20 mouse cellular contexts compared by ENCODE assay signal in genomic region chr12:10231144-10231543, GRCm38 (mm10).
A peak's percentile ranks its signal among the peaks of the same experiment; 100 is the strongest.
DNase-seq lines count a peak whose midpoint lies in the region; ATAC-seq and TF ChIP-seq lines count a peak whose summit lies in the region.
"Had no signal": no experiment of that assay in that cellular context is flagged by ENCODE, and none has a peak within 500 bp of the region (broad histone marks: within the 10 kb centered on the region; RNA-seq: fewer than 3 reads in every experiment).

No protein-coding gene starts in this region.

- no peaks in the 10 kb centered on the region for H3K9me3 ChIP-seq in kidney, embryonic 15.5 days (replicated peaks)
- H3K9me3 ChIP-seq: forebrain, embryonic 15.5 days; midbrain, embryonic 10.5 days had no signal

- peak; percentile 84 for ATAC-seq in kidney, embryonic 15.5 days (replicated peaks; ENCODE audit: low FRiP score)
- ATAC-seq: forebrain, embryonic 15.5 days; hindbrain, embryonic 16.5 days; intestine, embryonic 16.5 days had no signal

- no peak for TF ChIP-seq POLR2A in lung, adult 2 months (IDR thresholded peaks at IDR 0.05; ENCODE audit: borderline replicate concordance, extremely low read depth, low read depth, low read length)

- 20% methylated on average over 4 of the region's 4 CpGs for WGBS in kidney, embryonic 15.5 days
- WGBS in lung, adult 2 months, result 47% methylated on average over 4 of the region's 4 CpGs

- peak; percentile 33 for DNase-seq in embryo, embryonic 10.5 days (ENCODE audit: low spot score)
- DNase-seq in embryo, embryonic 11 days, result no peak
- DNase-seq in kidney, adult 18-20 months, result no peak
- peak; percentile 13 for DNase-seq in lung, postnatal 10 days
- no peak for DNase-seq in lung, adult 2 months
- no peak for DNase-seq in yolk sac, embryonic 10.5 days (ENCODE audit: low spot score)
- DNase-seq: adrenal gland, postnatal 36 days; cerebellum, adult 11-12 months; cerebellum, postnatal 14 days; heart, postnatal 4 days; layer of hippocampus, adult 9-11 months; right cerebral cortex, postnatal 4 days; thymus, postnatal 14 days had no signal

- TF ChIP-seq CTCF in lung, adult 2 months (IDR thresholded peaks at IDR 0.05; ENCODE audit: insufficient read depth, low read length), result no peak

- no peak overlapping the region for H3K4me3 ChIP-seq in kidney, embryonic 15.5 days (replicated peaks)
- no peak overlapping the region for H3K4me3 ChIP-seq in lung, adult 2 months (replicated peaks; ENCODE audit: extremely low read depth, low read depth, low read length)
- H3K4me3 ChIP-seq: forebrain, embryonic 15.5 days; midbrain, embryonic 10.5 days had no signal

- H3K9ac ChIP-seq in kidney, embryonic 15.5 days, result no peak overlapping the region
- H3K9ac ChIP-seq: forebrain, embryonic 15.5 days had no signal

- peaks cover 12% of the 10 kb centered on the region for H3K4me1 ChIP-seq in kidney, embryonic 15.5 days
- no peaks in the 10 kb centered on the region for H3K4me1 ChIP-seq in lung, adult 2 months (ENCODE audit: control insufficient read depth, insufficient read depth, low read length)
- H3K4me1 ChIP-seq: forebrain, embryonic 15.5 days; midbrain, embryonic 10.5 days had no signal

- no peaks in the 10 kb centered on the region for H3K27me3 ChIP-seq in kidney, embryonic 15.5 days
- H3K27me3 ChIP-seq: forebrain, embryonic 15.5 days had no signal

- H3K27ac ChIP-seq in kidney, embryonic 15.5 days, result peak overlapping the region; percentile 75
- H3K27ac ChIP-seq: forebrain, embryonic 15.5 days; midbrain, embryonic 10.5 days had no signal

- H3K36me3 ChIP-seq in kidney, embryonic 15.5 days, result no peaks in the 10 kb centered on the region
- H3K36me3 ChIP-seq: forebrain, embryonic 15.5 days; midbrain, embryonic 10.5 days had no signal

- no peak overlapping the region; the same call in 1 of the 2 replicates for H3K4me2 ChIP-seq in kidney, embryonic 15.5 days
- H3K4me2 ChIP-seq: forebrain, embryonic 15.5 days; heart, embryonic 11.5 days; liver, embryonic 11.5 days had no signal

Comparison
In these comparisons a context has a peak if more than half of its experiments do, and no peak if none do; other contexts are left out.
1. DNase-seq: peak in embryo, embryonic 10.5 days (single experiment) and lung, postnatal 10 days (single experiment); none in embryo, embryonic 11 days (single experiment), kidney, adult 18-20 months (single experiment), lung, adult 2 months (single experiment) and yolk sac, embryonic 10.5 days (single experiment).